Mouse (Mus musculus) liver, postnatal 0 days (tissue): ENCODE results near the gene Catsper3. TPM values are rescaled to one million over a fixed set of nuclear protein-coding genes. Genes with fewer than 3 reads are reported as not detected.

Experiments used
- ATAC-seq: fragments of 200-750 bp; cut with Nextera tagmentation; 2 replicates; pipeline ENCODE4 v1.8.0; 2017; ENCODE audit warnings: mild to moderate bottlenecking, moderate library complexity
- DNase-seq: peaks from one replicate; pipeline ENCODE4 v3.0.0-alpha.2; 2016
- H3K27ac ChIP-seq: fragments of 300-500 bp; sonication (generic); 2 replicates; pipeline ENCODE4 v1.5.1; 2014; ENCODE audit warnings: antibody characterized with exemption, moderate library complexity, mild to moderate bottlenecking, low read depth
- H3K27me3 ChIP-seq: fragments of 300-500 bp; sonication (generic); 2 replicates; pipeline ENCODE4 v1.6.1; 2014; ENCODE audit warnings: low read length, control low read depth, mixed read lengths; ENCODE audit not compliant: insufficient read depth
- H3K36me3 ChIP-seq: fragments of 300-500 bp; sonication (generic); replicated peaks from 2 replicates; pipeline ENCODE4 v1.6.1; 2014; ENCODE audit warnings: mild to moderate bottlenecking, control low read depth, low read length, moderate library complexity, mixed read lengths; ENCODE audit not compliant: insufficient read depth
- H3K4me1 ChIP-seq: fragments of 300-500 bp; sonication (generic); 2 replicates; pipeline ENCODE4 v1.6.1; 2014; ENCODE audit warnings: antibody characterized with exemption, mild to moderate bottlenecking, control low read depth; ENCODE audit not compliant: insufficient read depth
- H3K4me2 ChIP-seq: fragments of 300-500 bp; sonication (generic); 2 replicates; pipeline ENCODE4 v1.6.1; 2014; ENCODE audit warnings: low read depth, mild to moderate bottlenecking, low read length, moderate library complexity, mixed read lengths
- H3K4me3 ChIP-seq: fragments of 300-500 bp; sonication (generic); 2 replicates; pipeline ENCODE4 v1.5.1; 2014; ENCODE audit warnings: low read depth, low read length
- H3K9ac ChIP-seq: fragments of 300-500 bp; sonication (generic); replicated peaks from 2 replicates; pipeline ENCODE4 v1.6.1; 2014; ENCODE audit warnings: mild to moderate bottlenecking, moderate library complexity
- H3K9me3 ChIP-seq: fragments of 300-500 bp; sonication (generic); 2 replicates; pipeline ENCODE4 v1.6.1; 2016; ENCODE audit warnings: mild to moderate bottlenecking, control low read depth, low read length, mixed read lengths
- CTCF ChIP-seq: sonication (generic); IDR thresholded peaks from 2 replicates; pipeline ENCODE4 v1.5.1; 2016; ENCODE audit warnings: antibody characterized with exemption, low read depth
- EP300 ChIP-seq: IDR thresholded peaks from 2 replicates; pipeline ENCODE4 v1.6.1; 2016; ENCODE audit warnings: antibody characterized with exemption, low read depth, mild to moderate bottlenecking
- WGBS: fragments of 180-500 bp; shearing (Covaris S2); extraction: QIAGEN DNeasy Blood & Tissue Kit; methylation state at CpG from one replicate; pipeline ENCODE4 v1.1.7; 2014; ENCODE audit not compliant: insufficient replicate concordance; 5-methylcytosine and 5-hydroxymethylcytosine counted together
- polyA plus RNA-seq: library from polyadenylated mRNA; unstranded; fragments of >200 nt; fragmentation: Nextera tagmentation; extraction: Ambion mirVana; gene quantifications from 2 replicates; pipeline ENCODE4 v1.2.1, GENCODE M21; 2015

Gene Catsper3
- polyA plus RNA-seq, 1 experiment from 2014 or later, result 0.13 TPM

- TF ChIP-seq CTCF (no peak), EP300 (no peak)
- Histone ChIP-seq H3K27ac (no peak overlapping the region), H3K36me3 (no peaks in the 10 kb centered on the region), H3K4me1 (no peaks in the 10 kb centered on the region), H3K9ac (no peak overlapping the region), H3K9me3 (no peaks in the 10 kb centered on the region), H3K27me3 (0 out of 2 replicates have a peak, but pooled peaks cover 2% of the 10 kb centered on the region), H3K4me2 (no peak overlapping the region), H3K4me3 (no peak overlapping the region)
- WGBS, result 83% methylated on average over 10 of the region's 10 CpGs
- ATAC-seq, result no peak
- DNase-seq, result no peak
Observed at GRCm38 (mm10) chr13:55809707-55810106, 25.3 kb downstream of the Catsper3 start.

GRCm38 (mm10) chr13:55810947-55811346, 26.6 kb downstream of the Catsper3 start:
- no peak for TF ChIP-seq EP300
- no peak for TF ChIP-seq CTCF
- ATAC-seq (peak; percentile 75), DNase-seq (peak; percentile 25)
- H3K4me2 ChIP-seq, result no peak overlapping the region
- H3K9ac ChIP-seq, result no peak overlapping the region
- H3K27me3 ChIP-seq, result 0 out of 2 replicates have a peak, but pooled peaks cover 2% of the 10 kb centered on the region
- H3K4me1 ChIP-seq, result no peaks in the 10 kb centered on the region
- H3K9me3 ChIP-seq, result no peaks in the 10 kb centered on the region
- 56% methylated on average over 5 of the region's 5 CpGs for WGBS
- no peaks in the 10 kb centered on the region for H3K36me3 ChIP-seq
- no peak overlapping the region for H3K4me3 ChIP-seq
- no peak overlapping the region for H3K27ac ChIP-seq

GRCm38 (mm10) chr13:55813490-55814016, 29.2 kb downstream of the Catsper3 start:
- Histone ChIP-seq H3K27me3 (0 out of 2 replicates have a peak, but pooled peaks cover 2% of the 10 kb centered on the region), H3K4me3 (no peak overlapping the region), H3K36me3 (no peaks in the 10 kb centered on the region), H3K9me3 (no peaks in the 10 kb centered on the region), H3K4me1 (no peaks in the 10 kb centered on the region), H3K27ac (no peak overlapping the region), H3K9ac (no peak overlapping the region), H3K4me2 (no peak overlapping the region)
- WGBS, result 58% methylated on average over 5 of the region's 5 CpGs
- ATAC-seq (no peak), DNase-seq (no peak)
- TF ChIP-seq CTCF, result no peak

- WGBS, result 73% methylated on average over 6 of the region's 6 CpGs
- no peak overlapping the region for H3K27ac ChIP-seq
- ATAC-seq, result no peak
- no peak for DNase-seq
- no peak overlapping the region for H3K9ac ChIP-seq
- H3K27me3 ChIP-seq, result 0 out of 2 replicates have a peak, but pooled peaks cover 2% of the 10 kb centered on the region
- no peaks in the 10 kb centered on the region for H3K4me1 ChIP-seq
- no peak overlapping the region for H3K4me2 ChIP-seq
- no peak overlapping the region for H3K4me3 ChIP-seq
- no peaks in the 10 kb centered on the region for H3K9me3 ChIP-seq
- no peaks in the 10 kb centered on the region for H3K36me3 ChIP-seq
- TF ChIP-seq CTCF (no peak), EP300 (no peak)
Observed at GRCm38 (mm10) chr13:55814834-55815233, 30.5 kb downstream of the Catsper3 start.

- H3K27ac ChIP-seq, result no peak overlapping the region
- H3K4me1 ChIP-seq, result no peaks in the 10 kb centered on the region
- H3K27me3 ChIP-seq, result peaks cover 59% of the 10 kb centered on the region
- H3K4me3 ChIP-seq, result no peak overlapping the region
- DNase-seq, result no peak
- no peaks in the 10 kb centered on the region for H3K9me3 ChIP-seq
- no peaks in the 10 kb centered on the region for H3K36me3 ChIP-seq
- 52% methylated on average over 5 of the region's 5 CpGs for WGBS
- no peak for TF ChIP-seq EP300
- TF ChIP-seq CTCF, result no peak
- ATAC-seq, result no peak
- no peak overlapping the region for H3K9ac ChIP-seq
- no peak overlapping the region for H3K4me2 ChIP-seq
Observed at GRCm38 (mm10) chr13:55822499-55822898, 38.1 kb downstream of the Catsper3 start.

- Histone ChIP-seq H3K4me3 (no peak overlapping the region), H3K4me2 (no peak overlapping the region), H3K27me3 (peaks cover 78% of the 10 kb centered on the region)
Observed at GRCm38 (mm10) chr13:55824151-55824945, 40.0 kb downstream of the Catsper3 start.

More at GRCm38 (mm10) chr13:55824151-55824945, 40.0 kb downstream of the Catsper3 start:
- DNase-seq (no peak), ATAC-seq (no peak)
- H3K9ac ChIP-seq, result no peak overlapping the region
- no peaks in the 10 kb centered on the region for H3K9me3 ChIP-seq
- TF ChIP-seq EP300 (no peak), CTCF (no peak)
- no peaks in the 10 kb centered on the region for H3K36me3 ChIP-seq
- 21% methylated on average over 10 of the region's 10 CpGs for WGBS
- 0 out of 2 replicates have a peak, but pooled peaks cover 3% of the 10 kb centered on the region for H3K4me1 ChIP-seq
- no peak overlapping the region for H3K27ac ChIP-seq
